Mouse (Mus musculus): ENCODE measurements around the gene Olfr666.
"Not testable (repeated sequence)": the region's sequence is repeated elsewhere in the genome, so short reads cannot be mapped to it uniquely, and the experiment has no call there.

Gene Olfr666

DNA sequence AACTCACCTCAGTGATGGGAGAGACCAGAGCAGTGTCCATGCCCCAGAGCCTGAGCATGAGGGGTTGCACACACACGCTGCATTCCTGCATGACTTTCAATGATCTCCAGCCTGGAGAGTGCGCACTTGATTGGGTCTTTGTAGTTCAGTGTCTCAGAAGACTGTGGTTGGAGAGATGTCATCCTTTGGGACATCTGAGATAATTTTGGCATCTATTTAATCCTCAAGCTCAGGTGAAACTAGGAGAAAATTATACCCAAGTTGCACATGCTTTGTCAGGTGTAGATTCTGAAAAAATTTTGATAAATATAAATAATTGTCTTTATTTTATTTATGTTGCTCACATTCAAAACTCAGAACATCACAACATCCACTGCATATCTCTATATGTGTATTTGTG lies at the start of gene Olfr666:
Olfr666 (minus strand) TSS at position 101 of the 400 bp plus-strand sequence.
- DNase-seq (ENCODE audit: low spot score in 2 of 2), result no peak

GRCm38 (mm10) chr7:104933940-104934339 lies 38.2 kb upstream of the Olfr666 start, which contains the start of gene Olfr669:
Olfr669 (plus strand) TSS chr7:104934240.
- DNase-seq (ENCODE audit: low spot score in 2 of 2), result no peak

- no peak for DNase-seq (ENCODE audit: low spot score in 2 of 2)
Observed at GRCm38 (mm10) chr7:104927957-104928356, 32.2 kb upstream of the Olfr666 start, which contains the start of gene Olfr668. Olfr668 (minus strand) TSS chr7:104928057.

- DNase-seq (ENCODE audit: low spot score in 2 of 2), result no peak
Observed at GRCm38 (mm10) chr7:104921382-104921781, 25.6 kb upstream of the Olfr666 start, which contains the start of gene Olfr667. Olfr667 (minus strand) TSS chr7:104921482.

- no peak for DNase-seq (ENCODE audit: low spot score in 2 of 2)
Observed at GRCm38 (mm10) chr7:104877731-104878130, 18.0 kb downstream of the Olfr666 start, which contains the start of gene Olfr665. Olfr665 (plus strand) TSS chr7:104878031.

- no peak for DNase-seq (ENCODE audit: low spot score in 2 of 2)
Observed at GRCm38 (mm10) chr7:104861381-104861780, 34.4 kb downstream of the Olfr666 start.

DNA sequence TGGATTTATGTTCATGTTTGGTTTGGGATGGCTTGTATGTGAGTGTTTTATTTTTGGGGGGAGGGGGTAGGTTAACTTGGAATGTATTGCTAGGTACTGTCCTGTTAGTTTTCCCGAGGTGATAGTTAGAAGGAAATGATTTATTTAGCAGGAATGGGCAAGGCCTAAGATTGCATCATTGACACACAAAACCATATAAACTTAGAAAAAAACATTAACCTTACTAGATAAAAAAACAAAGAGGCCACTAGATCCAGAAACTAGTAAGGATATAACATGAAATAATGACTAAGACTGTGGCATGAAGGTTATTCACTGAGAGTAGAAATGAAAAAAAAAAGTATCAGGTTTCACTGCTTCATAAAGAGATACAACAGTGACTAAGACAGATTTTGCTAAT lies 38.1 kb downstream of the Olfr666 start:
- no peak for DNase-seq (ENCODE audit: low spot score in 2 of 2)

DNA sequence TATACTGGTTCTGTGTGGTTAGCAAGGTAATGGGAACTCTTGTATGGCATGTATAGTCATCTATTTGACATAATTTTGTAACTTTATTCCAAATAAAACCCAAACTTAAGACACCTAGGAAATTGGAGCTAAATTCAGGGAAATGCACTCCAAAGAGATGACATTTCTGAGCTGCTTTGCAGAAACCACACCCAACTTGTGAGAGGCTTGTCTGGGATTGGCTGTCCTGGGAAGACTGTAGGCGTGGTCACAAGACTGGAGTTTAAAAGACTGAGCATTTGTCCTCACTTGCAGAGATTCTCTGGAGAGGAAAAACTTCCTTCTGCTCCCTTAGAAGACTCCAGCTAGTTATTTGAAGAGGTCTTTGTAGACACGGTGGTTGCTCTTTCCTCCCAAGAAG lies 39.0 kb downstream of the Olfr666 start, which contains the start of gene Usp17la:
Usp17la (plus strand) TSS at position 301 of the 400 bp plus-strand sequence.
- DNase-seq (ENCODE audit: low spot score in 2 of 2), result not testable (repeated sequence)

DNA sequence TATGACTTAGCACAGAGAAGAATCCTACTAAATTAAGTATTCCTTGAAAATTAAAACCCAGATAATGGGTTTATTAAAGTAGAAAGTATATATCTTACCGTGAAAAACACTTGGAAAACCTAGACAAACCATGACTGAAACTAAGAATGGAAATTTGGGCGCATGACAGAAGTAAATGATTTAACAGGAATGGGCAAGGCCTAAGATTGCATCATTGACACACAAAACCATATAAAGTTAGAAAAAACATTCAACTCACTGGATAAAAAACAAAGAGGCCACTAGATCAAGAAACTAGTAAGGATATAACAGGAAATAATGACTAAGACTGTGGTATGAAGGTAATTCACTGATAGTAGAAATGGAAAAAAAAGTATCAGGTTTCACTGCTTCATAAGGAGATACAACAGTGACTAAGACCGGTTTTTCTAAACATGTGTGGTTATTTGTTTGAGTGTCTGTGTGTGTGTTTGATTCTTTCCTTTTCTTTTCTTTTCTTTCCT lies 40.5 kb downstream of the Olfr666 start:
- DNase-seq (ENCODE audit: low spot score in 2 of 2), result no peak

DNA sequence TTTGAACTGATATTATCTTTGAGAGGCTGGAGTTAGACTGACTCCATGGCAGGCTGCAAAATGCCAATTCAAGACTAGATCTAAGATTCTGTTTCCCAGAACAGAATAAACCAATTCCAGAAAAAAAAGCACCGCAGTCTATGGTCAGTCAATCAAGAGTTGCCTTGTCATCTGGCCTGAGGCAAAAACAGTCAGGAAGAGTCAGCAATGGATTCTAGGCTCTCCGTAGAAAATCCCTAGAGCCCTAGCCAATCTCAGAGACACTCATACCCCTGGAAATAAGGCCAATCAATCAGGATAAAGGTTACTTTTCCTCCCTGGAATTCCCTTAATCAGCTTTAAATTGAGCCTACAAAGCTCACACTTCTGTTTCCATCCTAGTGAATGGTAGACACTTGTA lies 44.2 kb downstream of the Olfr666 start:
- not testable (repeated sequence) for DNase-seq (ENCODE audit: low spot score in 2 of 2)

DNA sequence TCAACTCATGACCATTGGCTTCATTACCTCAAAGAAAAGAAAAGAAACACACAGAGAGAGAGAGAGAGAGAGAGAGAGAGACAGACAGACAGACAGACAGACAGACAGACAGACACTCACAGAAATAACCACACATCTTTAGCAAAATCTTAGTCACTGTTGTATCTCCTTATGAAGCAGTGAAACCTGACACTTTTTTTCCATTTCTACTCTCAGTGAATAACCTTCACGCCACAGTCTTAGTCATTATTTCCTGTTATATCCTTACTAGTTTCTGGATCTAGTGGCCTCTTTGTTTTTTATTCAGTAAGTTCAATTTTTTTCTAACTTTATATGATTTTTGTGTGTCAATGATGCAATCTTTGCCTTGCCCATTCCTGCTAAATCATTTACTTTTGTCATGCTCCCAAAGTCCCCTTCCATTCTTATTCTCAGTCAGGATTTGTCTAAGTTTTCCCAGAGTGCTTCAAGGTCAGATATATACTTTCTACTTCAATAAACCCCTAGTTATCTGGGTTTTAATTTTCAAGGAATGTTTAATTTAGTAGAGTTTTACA lies 51.9 kb downstream of the Olfr666 start:
- no peak for DNase-seq (ENCODE audit: low spot score in 2 of 2)

- DNase-seq (ENCODE audit: low spot score in 2 of 2), result no peak
Observed at GRCm38 (mm10) chr7:104842503-104842902, 53.2 kb downstream of the Olfr666 start, which contains the start of gene Usp17lb. Usp17lb (minus strand) TSS chr7:104842603.
